Mouse (Mus musculus) spleen, postnatal 0 days (tissue): Measurements from ENCODE around the gene Mrgpra2b. TPM values are rescaled to one million over a fixed set of nuclear protein-coding genes. Genes with fewer than 3 reads are reported as not detected.

Experiments
- polyA plus RNA-seq: library from polyadenylated mRNA; unstranded; fragments of >200 nt; fragmentation: Nextera tagmentation; extraction: Ambion mirVana; gene quantifications from 2 replicates; pipeline ENCODE4 v1.2.1, GENCODE M21; 2015

The Mrgpra2b gene
- polyA plus RNA-seq, result 11.9 and 15.3 TPM in 2 replicates

DNA sequence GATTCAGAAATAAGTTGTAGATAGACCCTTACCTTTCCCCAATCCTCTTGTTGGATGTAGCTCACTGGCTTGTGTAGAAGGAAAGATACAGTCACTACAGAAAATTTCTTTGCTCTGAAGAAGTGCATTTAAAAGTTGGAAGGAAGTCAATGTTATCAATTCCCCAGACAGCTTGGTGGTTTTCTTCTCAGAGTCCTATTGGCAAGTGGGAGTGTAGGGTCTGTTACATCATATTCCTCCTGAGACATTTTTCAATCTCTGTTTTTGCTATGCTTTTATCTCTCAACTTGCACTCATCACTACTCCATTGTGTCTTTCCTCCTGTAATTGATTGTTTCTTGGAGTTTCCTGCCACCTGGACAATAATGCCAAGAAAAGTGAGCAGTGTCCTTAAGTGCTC is at the start of gene Mrgpra2b:
Gene Mrgpra2b (minus strand): TSS at position 101 of the 400 bp plus-strand sequence.

DNA sequence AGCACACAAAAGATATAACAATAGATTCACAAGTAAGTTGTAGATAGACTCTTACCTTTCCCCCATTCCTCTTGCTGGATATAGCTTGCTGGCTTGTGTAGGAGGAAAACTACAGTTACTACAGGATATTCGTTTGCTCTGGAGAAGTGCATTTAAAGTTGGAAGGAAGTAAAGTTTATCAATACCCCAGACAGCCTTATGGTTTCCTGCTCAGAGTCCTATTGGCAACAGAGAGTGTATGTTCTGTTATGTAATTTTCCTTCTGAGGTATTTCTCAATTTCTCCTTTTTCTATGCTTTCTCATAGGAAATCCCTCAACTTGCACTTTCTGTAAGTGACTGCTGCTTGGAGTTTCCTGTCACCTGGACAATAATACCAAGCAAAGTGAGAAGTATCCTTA is 76.6 kb downstream of the Mrgpra2b start, which contains the start of gene Mrgpra2a:
Gene Mrgpra2a (minus strand): TSS at position 125 of the 400 bp plus-strand sequence.

Other genes starting within 250 kb of the Mrgpra2b start
- gene Mrgpra1, start 174.6 kb downstream of the Mrgpra2b start, polyA plus RNA-seq, result not detected in 2 replicates
- 2.6 and 3.7 TPM in 2 replicates for gene Mrgpra2a, start 76.7 kb downstream of the Mrgpra2b start, polyA plus RNA-seq
- gene Mrgpra3, start 72.5 kb upstream of the Mrgpra2b start, polyA plus RNA-seq, result not detected in 2 replicates